Mouse (Mus musculus) forebrain, embryonic 14.5 days (tissue): ENCODE data around the gene Nkain2. TPM values are rescaled to one million over a fixed set of nuclear protein-coding genes. Genes with fewer than 3 reads are reported as not detected.

Experiments used
- ATAC-seq: fragments of 200-750 bp; cut with Nextera tagmentation; 2 replicates; pipeline ENCODE4 v1.8.0; 2017; ENCODE audit warnings: mild to moderate bottlenecking, moderate library complexity
- DNase-seq: peaks from one replicate; pipeline ENCODE4 v3.0.0-alpha.2; 2015; ENCODE audit warnings: low spot score
- H3K27ac ChIP-seq: fragments of 300-500 bp; sonication (generic); 2 replicates; pipeline ENCODE4 v1.5.1; 2014; ENCODE audit warnings: low read depth, mild to moderate bottlenecking, control low read depth, low read length, moderate library complexity
- H3K27me3 ChIP-seq: fragments of 300-500 bp; sonication (generic); replicated peaks from 2 replicates; pipeline ENCODE4 v1.6.1; 2014; ENCODE audit warnings: low read length, control low read depth, mixed read lengths; ENCODE audit not compliant: control insufficient read depth, insufficient read depth
- H3K36me3 ChIP-seq: fragments of 300-500 bp; sonication (generic); 2 replicates; pipeline ENCODE4 v1.6.1; 2014; ENCODE audit warnings: low read length, control low read depth; ENCODE audit not compliant: control insufficient read depth, insufficient read depth
- H3K4me1 ChIP-seq: fragments of 300-500 bp; sonication (generic); 2 replicates; pipeline ENCODE4 v1.6.1; 2014; ENCODE audit warnings: antibody characterized with exemption, low read length, control low read depth; ENCODE audit not compliant: control insufficient read depth, insufficient read depth
- H3K4me2 ChIP-seq: fragments of 300-500 bp; sonication (generic); 2 replicates; pipeline ENCODE4 v1.6.1; 2014; ENCODE audit warnings: mild to moderate bottlenecking, control low read depth, low read length
- H3K4me3 ChIP-seq: fragments of 300-500 bp; sonication (generic); 2 replicates; pipeline ENCODE4 v1.5.1; 2014; ENCODE audit warnings: low read depth, low read length, control low read depth
- H3K9ac ChIP-seq: fragments of 300-500 bp; sonication (generic); 2 replicates; pipeline ENCODE4 v1.6.1; 2014; ENCODE audit warnings: mild to moderate bottlenecking, low read length, control low read depth, moderate library complexity
- H3K9me3 ChIP-seq: fragments of 300-500 bp; sonication (generic); replicated peaks from 2 replicates; pipeline ENCODE4 v1.6.1; 2016; ENCODE audit warnings: low read length, control low read depth, mixed read lengths; ENCODE audit not compliant: control insufficient read depth
- WGBS: fragments of 180-500 bp; shearing (Covaris S2); extraction: QIAGEN DNeasy Blood & Tissue Kit; methylation state at CpG from one replicate; pipeline ENCODE4 v1.1.7; 2014; 5-methylcytosine and 5-hydroxymethylcytosine counted together
- polyA plus RNA-seq: library from polyadenylated mRNA; unstranded; fragments of >200 nt; fragmentation: Nextera tagmentation; extraction: Ambion mirVana; gene quantifications from 2 replicates; pipeline ENCODE4 v1.2.1, GENCODE M21; 2014

The Nkain2 gene
- 12.3 and 13.1 TPM in 2 replicates for polyA plus RNA-seq

- ATAC-seq (peak; percentile 87), DNase-seq (peak; percentile 82)
- under 1% methylated on average over 78 of the region's 81 CpGs for WGBS
- Histone ChIP-seq H3K4me3 (peak within 1 kb of the TSS; percentile 91), H3K4me1 (0 out of 2 replicates have a peak, but pooled peaks cover 5% of the 10 kb centered on the region), H3K27me3 (no peaks in the 10 kb centered on the region), H3K4me2 (peak within 1 kb of the TSS; percentile 77), H3K27ac (peak within 1 kb of the TSS; percentile 86), H3K36me3 (no peaks in the 10 kb centered on the region), H3K9ac (peak within 1 kb of the TSS; percentile 95), H3K9me3 (no peaks in the 10 kb centered on the region)
These were observed at the start of gene Nkain2 for GRCm38 (mm10) chr10:32889652-32890506. Gene Nkain2 (minus strand): TSS chr10:32890462.

- DNase-seq (no peak), ATAC-seq (no peak)
- H3K4me2 ChIP-seq: no peak overlapping the region
- no peaks in the 10 kb centered on the region for H3K9me3 ChIP-seq
- H3K27me3 ChIP-seq: no peaks in the 10 kb centered on the region
- no peaks in the 10 kb centered on the region for H3K4me1 ChIP-seq
- no peak overlapping the region for H3K9ac ChIP-seq
- H3K4me3 ChIP-seq: no peak overlapping the region
- no peak overlapping the region for H3K27ac ChIP-seq
- 98% methylated on average over 3 of the region's 3 CpGs for WGBS
- no peaks in the 10 kb centered on the region for H3K36me3 ChIP-seq
These were observed 49.6 kb upstream of the Nkain2 start for GRCm38 (mm10) chr10:32939853-32940252.

GRCm38 (mm10) chr10:32895093-32895492 is 4.8 kb upstream of the Nkain2 start:
- DNase-seq (peak; percentile 76), ATAC-seq (peak; percentile 53)
- H3K4me1 ChIP-seq: no peaks in the 10 kb centered on the region
- no peak overlapping the region for H3K4me3 ChIP-seq
- no peaks in the 10 kb centered on the region for H3K36me3 ChIP-seq
- no peak overlapping the region for H3K27ac ChIP-seq
- H3K9me3 ChIP-seq: no peaks in the 10 kb centered on the region
- H3K4me2 ChIP-seq: no peak overlapping the region
- H3K9ac ChIP-seq: no peak overlapping the region
- no peaks in the 10 kb centered on the region for H3K27me3 ChIP-seq

GRCm38 (mm10) chr10:32890507-32891131 is 357 bp upstream of the Nkain2 start:
- Histone ChIP-seq H3K4me1 (0 out of 2 replicates have a peak, but pooled peaks cover 5% of the 10 kb centered on the region), H3K4me3 (peak overlapping the region; percentile 91), H3K4me2 (peak overlapping the region; percentile 77), H3K36me3 (no peaks in the 10 kb centered on the region), H3K27me3 (no peaks in the 10 kb centered on the region), H3K27ac (peak overlapping the region; percentile 86; the same call in 1 of the 2 replicates), H3K9me3 (no peaks in the 10 kb centered on the region), H3K9ac (peak overlapping the region; percentile 95)
- ATAC-seq (peak; percentile 64), DNase-seq (peak; percentile 81)
- WGBS: 1% methylated on average over 13 of the region's 13 CpGs

GRCm38 (mm10) chr10:32881977-32882376 is 8.3 kb downstream of the Nkain2 start:
- Histone ChIP-seq H3K4me3 (no peak overlapping the region), H3K9me3 (no peaks in the 10 kb centered on the region), H3K27me3 (no peaks in the 10 kb centered on the region), H3K36me3 (no peaks in the 10 kb centered on the region), H3K9ac (no peak overlapping the region), H3K4me2 (no peak overlapping the region), H3K27ac (peak overlapping the region; percentile 33; the same call in 1 of the 2 replicates), H3K4me1 (no peaks in the 10 kb centered on the region)
- peak; percentile 89 for ATAC-seq
- WGBS: 17% methylated on average over 6 of the region's 6 CpGs
- peak; percentile 79 for DNase-seq

GRCm38 (mm10) chr10:32870691-32871406 is 19.4 kb downstream of the Nkain2 start:
- Histone ChIP-seq H3K4me2 (no peak overlapping the region), H3K9ac (no peak overlapping the region), H3K4me3 (no peak overlapping the region), H3K36me3 (no peaks in the 10 kb centered on the region), H3K9me3 (no peaks in the 10 kb centered on the region), H3K4me1 (peaks cover 12% of the 10 kb centered on the region), H3K27me3 (no peaks in the 10 kb centered on the region), H3K27ac (peak overlapping the region; percentile 70)
- ATAC-seq (peak; percentile 91), DNase-seq (peak; percentile 95)
- 7% methylated on average over 1 of the region's 1 CpGs for WGBS

- no peak for ATAC-seq
These were observed 20.7 kb downstream of the Nkain2 start for GRCm38 (mm10) chr10:32869541-32869940.

DNA sequence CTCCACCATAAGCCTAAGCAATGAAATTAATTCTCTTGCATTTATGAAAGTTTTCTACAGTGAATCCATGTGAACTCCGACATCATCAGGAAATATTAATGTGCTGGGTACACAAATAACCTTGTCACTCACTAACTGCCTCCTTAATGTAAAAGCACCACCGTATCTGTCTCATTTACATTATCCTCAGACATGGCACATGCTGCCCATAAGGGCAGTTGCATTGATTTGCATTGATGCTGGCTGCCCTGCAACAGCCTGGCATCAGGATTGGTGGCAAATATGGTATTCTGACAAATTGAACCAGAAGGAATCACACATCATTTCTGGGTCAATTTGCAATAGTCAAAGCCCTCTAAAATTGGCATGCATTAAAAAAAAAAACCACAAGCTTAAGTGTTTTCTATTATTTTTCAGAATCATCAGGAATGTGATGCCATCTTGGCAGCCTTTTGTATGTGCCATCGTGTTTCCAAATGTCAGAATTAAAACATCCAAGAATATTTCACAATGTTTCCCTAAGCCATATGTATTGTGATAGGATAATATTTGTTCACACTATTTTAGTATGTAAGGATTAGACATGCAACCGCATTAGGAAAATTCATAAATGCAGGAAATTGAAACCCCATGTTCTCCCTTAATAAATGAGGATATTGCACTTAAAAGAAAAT is 74.9 kb downstream of the Nkain2 start:
- H3K4me2 ChIP-seq: no peak overlapping the region
- DNase-seq (peak; percentile 69), ATAC-seq (peak; percentile 91)
- no peaks in the 10 kb centered on the region for H3K9me3 ChIP-seq
- H3K36me3 ChIP-seq: no peaks in the 10 kb centered on the region
- 56% methylated on average over 4 of the region's 4 CpGs for WGBS
- no peak overlapping the region for H3K27ac ChIP-seq
- H3K4me1 ChIP-seq: no peaks in the 10 kb centered on the region
- H3K27me3 ChIP-seq: no peaks in the 10 kb centered on the region
- no peak overlapping the region for H3K4me3 ChIP-seq
- H3K9ac ChIP-seq: no peak overlapping the region

More at GRCm38 (mm10) chr10:32869541-32869940, 20.7 kb downstream of the Nkain2 start:
- peak overlapping the region; percentile 41; the same call in 1 of the 2 replicates for H3K27ac ChIP-seq
- 14% methylated on average over 1 of the region's 1 CpGs for WGBS
- DNase-seq: peak; percentile 64
- H3K4me1 ChIP-seq: peaks cover 12% of the 10 kb centered on the region
- no peak overlapping the region for H3K4me3 ChIP-seq
- H3K9me3 ChIP-seq: no peaks in the 10 kb centered on the region
- H3K4me2 ChIP-seq: no peak overlapping the region
- no peaks in the 10 kb centered on the region for H3K36me3 ChIP-seq
- H3K9ac ChIP-seq: no peak overlapping the region
- no peaks in the 10 kb centered on the region for H3K27me3 ChIP-seq
